Mouse (Mus musculus) 3134 (cell line): ENCODE measurements at regions not wholly inside any gene's neighbourhood (a gene's known extent, or its start where the extent isn't known, plus 50 kb on each side); places are given as distances from the start of the nearest gene placed in this dataset.

Experiments used
- DNase-seq: peaks from one replicate; pipeline ENCODE4 v3.0.0-alpha.2; 2011; ENCODE audit warnings: low spot score; ENCODE audit not compliant: insufficient read length; ENCODE audit errors: extremely low read depth

- DNase-seq = no peak
Observed at GRCm38 (mm10) chr13:85773848-85774247, 272.9 kb downstream of the Cox7c start.

GRCm38 (mm10) chr13:85771027-85771681 lies 275.6 kb downstream of the Cox7c start:
- peak; percentile 1 for DNase-seq

GRCm38 (mm10) chr13:85770538-85770937 lies 276.2 kb downstream of the Cox7c start:
- DNase-seq = no peak

DNA sequence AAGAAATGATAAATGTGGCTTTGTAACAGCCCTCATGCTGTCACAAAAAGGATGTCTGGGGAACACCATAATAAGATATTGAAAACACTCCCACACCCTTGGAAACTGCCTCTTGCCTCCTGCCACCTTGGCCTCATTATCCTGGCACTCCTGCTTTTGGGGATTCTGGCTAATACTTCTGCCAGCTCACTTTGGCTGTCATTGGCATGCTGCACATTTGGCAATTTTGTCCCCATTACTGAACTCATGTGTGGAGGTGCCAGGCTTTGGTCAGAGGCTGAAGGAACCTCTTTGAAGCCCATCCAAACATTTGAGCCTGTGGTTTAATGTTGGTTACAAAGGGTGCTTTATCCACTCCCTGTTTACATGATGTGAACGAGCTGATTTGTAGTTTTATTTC lies 278.2 kb downstream of the Cox7c start:
- no peak for DNase-seq

DNA sequence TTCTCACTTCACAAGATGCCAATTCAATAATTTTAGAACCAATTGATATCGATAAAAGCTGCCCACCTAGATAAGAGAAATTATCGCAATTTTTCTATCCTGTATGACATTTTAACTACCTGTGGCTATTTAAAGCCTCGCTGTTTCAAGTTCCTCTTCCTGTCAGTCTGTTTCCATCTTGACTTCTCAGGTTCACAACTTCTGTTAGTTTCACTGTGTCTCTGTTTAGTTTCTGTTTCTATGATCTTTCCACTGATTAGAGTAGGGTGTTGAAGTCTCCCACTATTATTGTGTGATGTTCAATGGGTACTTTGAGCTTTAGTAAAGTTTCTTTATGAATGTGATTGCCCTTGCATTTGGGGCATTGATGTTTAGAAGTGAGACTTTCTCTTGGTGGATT lies 322.1 kb downstream of the Cox7c start:
- no peak for DNase-seq

GRCm38 (mm10) chr13:85724105-85724504 lies 322.6 kb downstream of the Cox7c start:
- DNase-seq = peak; percentile 7

GRCm38 (mm10) chr13:85720314-85720713 lies 326.4 kb downstream of the Cox7c start:
- no peak for DNase-seq

DNA sequence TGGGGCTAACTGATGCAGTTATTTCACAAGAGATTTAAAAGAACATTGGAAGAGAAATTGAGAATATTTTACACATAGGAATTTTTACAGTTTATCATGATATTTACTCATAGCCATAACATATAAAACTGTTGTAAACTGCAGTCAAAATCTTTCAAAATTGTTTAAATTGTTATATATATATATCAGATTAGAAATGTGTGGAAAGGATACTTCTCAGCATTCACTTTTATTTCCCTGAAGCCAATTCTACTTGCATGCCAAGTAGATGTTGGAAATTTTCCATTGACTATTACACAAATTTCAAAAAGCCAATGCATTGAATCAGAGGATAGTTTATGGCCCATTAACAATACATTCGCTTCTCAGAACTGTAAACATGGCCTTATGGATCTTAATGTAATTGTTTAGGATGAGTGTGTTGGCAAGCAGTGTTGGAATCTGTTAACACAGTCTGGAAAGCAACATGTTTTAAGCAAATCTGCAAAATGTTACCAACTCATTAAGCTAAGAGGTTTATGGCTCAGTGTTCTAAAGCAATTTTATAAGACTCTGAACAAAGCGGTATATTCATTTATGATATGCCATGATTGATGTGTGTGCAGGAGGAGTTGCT lies 330.7 kb downstream of the Cox7c start:
- DNase-seq = no peak

DNA sequence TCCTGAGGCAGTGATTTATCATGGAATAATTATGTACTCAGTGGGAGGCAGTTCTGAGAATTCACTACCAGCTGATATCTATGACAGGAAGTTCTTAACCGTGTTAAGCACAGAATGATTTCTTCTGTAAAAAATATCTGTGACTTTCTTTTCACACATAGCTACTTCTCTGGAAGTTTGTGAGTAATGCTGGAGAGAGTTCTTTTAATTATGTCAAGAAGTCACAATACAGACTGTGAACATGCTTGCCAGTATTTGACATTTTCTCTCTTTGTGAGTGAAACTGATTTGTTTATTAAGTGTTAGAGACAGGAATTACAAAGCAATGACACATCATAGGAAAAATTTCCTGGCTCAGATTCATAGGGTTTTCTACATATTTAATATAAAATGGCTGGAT lies 354.3 kb downstream of the Cox7c start:
- no peak for DNase-seq
